Mouse (Mus musculus): ENCODE measurements around the gene Ube2q2.
A peak's percentile ranks its signal among the peaks of the same experiment; 100 is the strongest.
"Not testable (repeated sequence)": the region's sequence is repeated elsewhere in the genome, so short reads cannot be mapped to it uniquely, and the experiment has no call there.

The Ube2q2 gene

DNA sequence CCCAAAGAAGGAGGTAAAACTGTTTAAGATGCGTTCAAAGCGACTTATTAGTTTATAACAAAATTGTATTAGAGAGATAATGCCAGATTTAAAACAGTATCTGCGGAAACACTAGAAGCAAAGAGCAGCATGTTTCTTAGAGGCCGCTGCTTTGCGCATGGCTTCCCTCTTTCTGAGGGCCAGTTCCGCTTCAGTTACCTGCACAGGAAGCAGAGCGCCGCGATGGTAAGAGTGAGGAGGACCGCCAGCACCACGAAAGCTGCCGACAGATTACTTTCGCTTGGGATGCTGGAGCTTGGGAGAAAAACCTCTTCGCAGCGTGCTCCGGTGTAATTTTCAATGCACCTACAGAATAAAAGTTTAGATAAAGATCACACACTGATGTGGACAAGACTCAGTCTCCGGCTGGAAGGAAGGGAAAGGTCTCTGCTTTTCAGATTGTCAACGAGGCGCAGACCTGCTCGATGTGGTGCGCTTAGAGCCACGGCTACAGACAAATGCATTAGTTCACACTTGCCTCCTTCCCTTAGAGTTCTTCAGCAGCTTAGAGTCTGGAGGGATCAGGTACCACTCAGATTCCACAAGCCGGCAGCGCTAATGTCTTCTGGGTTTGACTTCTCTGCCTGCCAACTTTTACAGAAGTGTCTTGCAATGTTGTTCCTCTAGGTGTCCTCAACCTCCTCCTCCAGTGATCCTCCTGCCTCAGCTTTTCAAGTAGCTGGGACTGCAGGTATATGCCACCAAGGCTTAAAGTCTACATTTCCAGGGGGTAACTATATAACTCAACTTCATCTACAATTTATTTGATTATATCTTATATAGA is 93.4 kb downstream of the Ube2q2 start:
- peak; percentile 35 for DNase-seq (ENCODE audit: low spot score)

DNA sequence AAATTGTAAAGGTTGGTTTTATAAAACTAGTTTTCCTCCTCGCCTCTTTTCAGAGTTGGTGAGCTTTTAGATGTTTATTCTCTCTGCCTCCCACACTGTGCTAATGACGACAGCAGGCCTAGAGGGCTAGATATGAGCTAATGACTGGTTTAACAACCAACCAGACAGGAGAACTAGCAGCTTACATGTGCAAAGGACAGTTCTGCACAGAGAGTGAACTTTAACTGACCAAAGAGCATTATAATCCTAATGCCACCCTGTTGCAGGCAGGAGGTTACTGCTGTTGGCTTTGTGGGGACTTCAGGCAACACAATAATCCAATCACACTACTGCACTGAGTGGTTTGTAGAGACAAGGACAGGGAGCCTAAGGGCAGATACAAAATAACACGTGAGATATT is 94.6 kb downstream of the Ube2q2 start:
- no peak for DNase-seq (ENCODE audit: low spot score)

DNA sequence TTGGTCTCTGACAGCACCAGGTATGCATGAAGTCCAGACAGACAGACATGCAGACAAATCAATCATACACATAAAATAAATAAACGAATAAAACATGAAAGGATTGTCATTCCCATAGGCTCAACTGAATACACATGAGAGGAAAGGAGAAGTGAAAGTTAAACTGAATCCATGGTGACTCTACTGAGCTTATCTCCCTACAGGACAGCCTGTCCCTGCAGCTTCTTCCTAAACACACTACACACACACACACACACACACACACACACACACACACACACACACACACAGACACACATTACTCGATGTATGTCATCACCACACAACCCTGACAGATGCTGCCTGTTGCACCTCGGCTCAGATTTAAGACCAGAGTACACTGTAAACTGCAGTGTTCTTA is 95.4 kb downstream of the Ube2q2 start:
- DNase-seq (ENCODE audit: low spot score), result no peak

DNA sequence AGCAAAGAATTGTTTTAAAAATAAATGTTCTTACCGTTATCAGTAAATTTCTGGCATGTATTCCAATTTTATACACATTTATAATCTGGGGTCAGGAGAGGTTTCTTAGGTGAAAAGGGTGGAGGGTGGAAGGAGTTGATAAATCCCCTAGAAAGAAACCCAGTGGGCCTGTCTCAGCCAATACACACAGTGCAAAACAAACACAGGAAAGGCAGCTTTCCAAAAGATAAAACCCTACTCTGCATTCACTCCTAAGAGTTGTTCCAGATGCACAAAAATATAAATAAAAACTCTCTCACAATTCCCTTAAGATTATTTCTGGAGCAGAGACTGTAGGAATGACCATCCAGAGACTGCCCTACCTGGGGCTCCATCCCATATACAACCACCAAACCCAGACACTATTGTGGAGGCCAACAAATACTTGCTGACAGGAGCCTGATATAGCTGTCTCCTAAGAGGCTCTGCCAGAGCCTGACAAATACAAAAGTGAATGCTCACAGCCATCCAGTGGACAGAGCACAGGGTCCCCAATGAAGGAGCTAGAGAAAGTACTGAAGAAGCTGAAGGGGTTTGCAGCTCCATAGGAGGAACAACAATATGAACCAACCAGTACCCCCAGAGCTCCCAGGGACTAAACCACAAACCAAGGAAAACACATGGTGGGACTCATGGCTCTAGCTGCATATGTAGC is 96.5 kb downstream of the Ube2q2 start:
- not testable (repeated sequence) for DNase-seq (ENCODE audit: low spot score)

DNA sequence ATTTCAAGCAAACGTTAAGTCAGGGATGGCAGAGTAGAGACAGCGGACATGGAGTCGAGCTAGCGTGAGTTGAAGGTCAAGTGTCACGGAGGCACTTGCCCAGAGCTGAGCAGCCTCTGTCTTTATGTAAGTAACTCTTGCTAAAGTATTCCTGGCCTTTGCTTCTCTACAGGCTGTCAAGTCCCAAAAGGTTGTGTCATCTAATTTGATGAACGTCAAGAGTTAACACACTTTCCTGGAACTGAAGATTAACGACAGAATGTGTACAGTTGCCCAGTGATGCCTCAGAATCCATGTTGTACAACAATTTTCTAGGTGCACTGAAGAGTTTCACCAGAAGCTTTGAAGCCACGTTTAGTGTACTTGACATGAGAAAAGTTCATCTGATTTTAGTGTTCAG is 97.8 kb downstream of the Ube2q2 start:
- no peak for DNase-seq (ENCODE audit: low spot score)

DNA sequence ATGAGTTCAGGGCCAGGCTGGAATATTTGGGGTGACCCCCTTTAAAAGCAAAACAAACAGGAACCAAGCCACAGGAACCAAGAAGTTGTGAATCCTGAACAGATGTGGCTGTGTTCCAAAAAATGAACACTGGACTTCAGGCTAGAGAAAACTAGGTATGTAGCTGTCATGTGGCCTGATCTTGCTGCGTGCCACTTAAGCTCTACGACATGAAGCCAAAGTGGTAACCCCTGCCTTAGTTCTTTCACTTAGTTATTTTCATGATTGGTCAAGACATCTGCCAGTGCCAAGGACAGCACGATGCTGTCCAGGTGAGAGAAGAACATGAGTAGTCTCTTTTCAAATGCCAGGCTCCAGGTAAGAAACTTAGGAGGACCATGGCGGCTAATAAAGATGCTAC is 98.3 kb downstream of the Ube2q2 start:
- no peak for DNase-seq (ENCODE audit: low spot score)

DNA sequence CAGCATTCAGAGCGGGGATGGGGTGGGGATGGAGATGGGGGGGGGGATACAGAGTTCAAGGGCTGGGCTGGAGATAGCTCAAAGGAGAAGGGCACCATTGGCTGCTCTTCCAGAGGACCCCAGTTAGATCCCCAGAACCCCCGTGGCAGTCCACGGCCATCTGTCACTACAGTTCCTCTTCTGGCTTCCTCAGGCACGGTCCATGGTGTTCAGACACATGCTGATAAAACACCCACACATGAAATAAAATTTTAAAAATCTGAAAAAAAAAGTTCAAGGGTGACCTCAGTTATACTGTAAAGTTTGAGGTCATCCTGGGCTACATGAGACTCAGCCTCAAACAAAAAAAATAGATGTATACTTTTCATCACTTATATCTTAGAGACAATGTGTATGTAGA is 99.8 kb downstream of the Ube2q2 start:
- DNase-seq (ENCODE audit: low spot score), result no peak

DNA sequence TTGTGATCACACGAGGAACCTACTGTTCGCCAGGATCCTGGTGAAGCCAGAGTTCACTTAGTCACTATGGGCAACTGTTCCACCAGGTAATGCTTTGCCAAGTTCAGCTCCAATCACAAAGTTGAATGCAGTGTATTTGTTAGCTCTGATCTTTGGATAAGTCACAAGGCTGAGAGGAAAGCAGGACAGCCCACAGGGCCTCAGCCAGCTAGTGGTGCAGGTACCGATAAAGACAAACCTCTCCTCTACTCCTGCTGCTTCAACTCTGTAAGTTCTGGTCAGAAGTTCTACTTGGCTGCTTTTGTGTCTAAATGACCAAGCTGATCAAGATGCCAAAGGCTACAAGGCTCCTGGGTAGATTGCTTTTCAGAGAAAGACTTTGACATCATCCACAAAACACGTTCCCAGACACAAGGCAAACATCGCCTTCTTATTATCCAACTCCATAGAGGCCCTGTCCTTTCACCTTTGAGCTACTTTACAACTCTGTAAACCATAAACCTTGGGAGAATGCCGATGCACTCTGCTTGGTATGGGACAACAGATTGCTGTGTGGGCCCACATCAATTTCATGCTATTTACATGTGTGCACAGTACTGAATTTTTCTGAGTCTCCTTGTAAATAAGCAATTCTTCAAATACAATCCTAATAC is 102.1 kb downstream of the Ube2q2 start:
- no peak for DNase-seq (ENCODE audit: low spot score)

DNA sequence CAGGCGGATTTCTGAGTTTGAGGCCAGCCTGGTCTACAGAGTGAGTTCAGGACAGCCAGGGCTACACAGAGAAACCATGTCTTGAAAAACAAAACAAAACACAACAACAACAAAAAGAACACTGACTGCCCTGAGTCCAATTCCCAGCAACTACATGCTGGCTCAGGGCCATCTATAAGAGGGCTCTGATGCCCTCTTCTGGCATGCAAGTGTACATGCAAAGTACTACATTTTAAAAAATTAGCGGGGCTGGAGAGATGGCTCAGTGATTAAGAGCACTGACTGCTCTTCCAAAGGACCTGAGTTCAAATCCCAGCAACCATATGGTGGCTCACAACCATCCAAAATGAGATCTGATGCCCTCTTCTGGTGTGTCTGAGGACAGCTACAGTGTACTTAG is 103.4 kb downstream of the Ube2q2 start:
- not testable (repeated sequence) for DNase-seq (ENCODE audit: low spot score)

DNA sequence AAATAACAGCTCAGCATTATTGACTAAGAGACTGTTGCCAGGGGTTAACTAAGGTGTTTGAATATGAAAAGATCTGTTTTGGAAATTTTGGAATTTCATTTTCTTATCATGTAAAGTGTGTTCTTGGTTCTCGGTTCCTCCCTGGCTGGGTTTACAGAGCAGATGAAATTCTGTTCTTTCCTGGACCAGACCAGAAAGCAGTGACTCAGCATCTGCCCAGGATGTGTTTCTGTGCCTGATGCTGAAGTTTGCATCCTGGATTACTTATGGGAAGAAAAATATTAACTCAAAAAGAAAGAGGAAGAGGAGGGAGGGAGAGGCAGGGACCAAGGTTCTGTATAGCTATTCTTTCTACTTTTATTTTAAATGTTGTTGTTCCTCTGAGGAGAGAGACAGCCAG is 105.2 kb downstream of the Ube2q2 start:
- no peak for DNase-seq (ENCODE audit: low spot score)

DNA sequence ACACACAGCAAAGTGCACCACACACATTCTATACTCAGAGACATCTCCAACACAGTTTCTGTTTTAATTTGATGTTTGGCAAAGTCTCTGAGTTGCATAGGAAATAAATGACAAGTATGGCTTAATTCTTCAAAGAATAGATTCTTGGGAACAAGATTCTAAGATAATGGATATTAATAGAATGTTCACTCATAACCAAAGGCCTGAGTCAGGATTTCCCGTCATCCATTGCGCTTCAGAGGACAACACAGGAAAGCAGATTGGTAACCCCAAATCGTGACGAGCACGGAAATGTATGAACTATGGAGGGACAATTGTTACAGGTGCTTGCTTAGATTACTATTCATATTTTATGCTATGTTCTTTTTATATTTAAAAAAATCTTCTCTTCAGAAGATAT is 106.4 kb downstream of the Ube2q2 start:
- DNase-seq (ENCODE audit: low spot score), result no peak

DNA sequence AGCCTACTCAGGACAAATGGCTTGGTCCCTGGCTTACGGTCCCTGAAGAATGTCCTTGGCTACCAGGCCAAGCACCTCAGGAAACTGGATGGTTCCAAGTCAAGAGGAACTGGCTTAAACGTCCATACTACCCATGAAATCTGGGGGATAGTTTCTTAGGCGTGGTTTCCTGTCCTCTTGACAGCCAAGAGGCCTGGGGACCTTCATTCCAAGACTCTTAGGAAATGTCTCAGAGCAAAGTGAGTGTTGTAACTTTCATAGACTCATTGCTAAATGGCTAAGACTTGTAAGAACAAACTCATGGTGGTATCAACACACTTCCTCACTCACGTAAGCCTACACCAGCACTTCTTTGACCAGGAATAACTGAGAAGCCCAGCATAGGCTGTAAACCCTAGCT is 107.0 kb downstream of the Ube2q2 start:
- DNase-seq (ENCODE audit: low spot score), result no peak

DNA sequence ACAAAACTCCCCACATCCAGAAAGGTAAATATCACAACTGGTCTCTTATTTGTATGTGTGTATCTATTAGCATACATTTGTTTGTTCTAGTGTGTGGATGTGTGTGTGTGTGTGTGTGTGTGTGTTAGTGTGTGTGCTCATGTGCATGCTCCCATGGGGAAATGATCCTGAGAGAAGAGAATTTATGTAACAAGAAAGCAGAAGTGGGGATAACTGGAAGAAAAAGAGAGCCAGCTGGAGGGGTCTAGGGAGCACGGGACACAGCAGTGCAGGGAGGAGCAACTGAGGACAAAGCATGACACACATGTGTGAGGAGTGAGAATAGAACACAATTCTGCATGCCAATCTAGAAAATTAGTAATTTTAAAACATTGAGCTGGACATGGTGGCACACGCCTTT is 108.5 kb downstream of the Ube2q2 start:
- no peak for DNase-seq (ENCODE audit: low spot score)

All from embryo, embryonic 10.5 days (tissue).